Mouse (Mus musculus) large intestine, adult 2 months (tissue): ENCODE data around the gene Exoc6. TPM values are rescaled to one million over a fixed set of nuclear protein-coding genes. Genes with fewer than 3 reads are reported as not detected.

Experiments
- DNase-seq: peaks from one replicate; pipeline ENCODE4 v3.0.0-alpha.2; 2012; ENCODE audit warnings: low read depth, low spot score
- WGBS: fragments of 180-500 bp; shearing (Covaris S2); methylation state at CpG from one replicate; pipeline ENCODE4 v1.1.7; 2018; 5-methylcytosine and 5-hydroxymethylcytosine counted together
- polyA plus RNA-seq: library from polyadenylated mRNA; depleted of rRNA; stranded (reverse); fragments of >200 nt; gene quantifications from 2 replicates; pipeline ENCODE4 v1.2.3, GENCODE M21; 2012; rRNA removed

Exoc6 gene
- polyA plus RNA-seq, 1 experiment = 7.7 TPM

DNA sequence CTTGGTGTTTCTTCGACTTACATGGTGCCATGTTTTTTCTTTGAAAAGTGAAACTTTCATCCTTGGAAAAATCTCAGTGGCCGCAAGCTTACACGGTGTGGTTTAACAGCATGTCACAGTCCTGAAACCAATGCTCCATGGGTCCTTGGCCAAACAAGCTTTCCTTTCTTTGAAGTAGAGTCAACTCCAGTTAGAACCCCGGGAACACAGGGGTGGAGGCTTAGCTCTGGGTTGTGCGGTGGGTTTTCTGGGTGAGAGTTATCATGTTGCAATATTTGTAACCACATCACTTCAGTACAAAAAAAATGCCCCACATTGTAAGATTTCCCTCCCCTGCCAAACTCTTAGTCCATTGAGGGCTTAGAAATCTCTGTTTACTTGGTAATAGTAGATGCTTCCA is 155.5 kb downstream of the Exoc6 start:
- 85% methylated on average over 5 of the region's 5 CpGs for WGBS

DNA sequence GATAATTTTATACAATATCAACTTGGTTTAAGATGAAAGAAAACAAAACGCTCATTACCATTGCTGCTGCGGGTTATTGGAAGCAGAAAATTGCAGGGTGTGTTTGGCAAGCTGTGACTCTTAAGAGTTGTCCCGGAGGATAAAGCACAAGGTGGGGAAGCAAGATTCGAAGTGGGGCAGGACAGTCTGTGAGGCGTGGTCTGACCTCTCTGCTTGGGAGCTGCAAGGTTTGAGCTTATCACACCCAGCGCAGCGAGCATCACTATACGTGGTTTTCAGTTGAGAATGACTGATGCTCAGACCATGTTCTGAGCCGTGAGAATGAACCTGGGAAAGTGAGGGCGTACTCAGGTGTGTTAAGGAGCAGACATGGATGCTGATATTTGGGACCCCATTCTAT is 164.5 kb downstream of the Exoc6 start:
- no peak for DNase-seq
- 52% methylated on average over 10 of the region's 10 CpGs for WGBS

More for the DNA sequence above, 155.5 kb downstream of the Exoc6 start:
- no peak for DNase-seq

DNA sequence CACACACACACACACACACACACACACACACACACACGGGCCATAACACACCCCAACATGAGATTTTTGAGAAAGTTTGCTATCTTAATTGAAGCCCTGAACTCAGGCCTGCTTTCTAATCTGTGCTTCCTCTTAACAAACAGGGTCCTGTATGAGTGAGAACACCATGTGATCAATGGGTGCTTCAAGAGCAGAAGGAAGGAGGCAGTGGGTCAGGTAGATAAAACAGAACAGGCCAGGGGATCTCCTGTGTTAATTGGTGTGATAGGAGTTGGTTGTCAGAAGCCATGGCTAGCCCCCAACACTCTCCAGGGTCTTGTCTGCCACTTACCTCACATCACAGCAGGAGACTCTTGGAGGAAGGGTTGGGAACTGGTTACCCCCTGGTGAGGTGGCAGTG is 165.8 kb downstream of the Exoc6 start:
- no peak for DNase-seq
- WGBS = 41% methylated on average over 1 of the region's 1 CpGs

DNA sequence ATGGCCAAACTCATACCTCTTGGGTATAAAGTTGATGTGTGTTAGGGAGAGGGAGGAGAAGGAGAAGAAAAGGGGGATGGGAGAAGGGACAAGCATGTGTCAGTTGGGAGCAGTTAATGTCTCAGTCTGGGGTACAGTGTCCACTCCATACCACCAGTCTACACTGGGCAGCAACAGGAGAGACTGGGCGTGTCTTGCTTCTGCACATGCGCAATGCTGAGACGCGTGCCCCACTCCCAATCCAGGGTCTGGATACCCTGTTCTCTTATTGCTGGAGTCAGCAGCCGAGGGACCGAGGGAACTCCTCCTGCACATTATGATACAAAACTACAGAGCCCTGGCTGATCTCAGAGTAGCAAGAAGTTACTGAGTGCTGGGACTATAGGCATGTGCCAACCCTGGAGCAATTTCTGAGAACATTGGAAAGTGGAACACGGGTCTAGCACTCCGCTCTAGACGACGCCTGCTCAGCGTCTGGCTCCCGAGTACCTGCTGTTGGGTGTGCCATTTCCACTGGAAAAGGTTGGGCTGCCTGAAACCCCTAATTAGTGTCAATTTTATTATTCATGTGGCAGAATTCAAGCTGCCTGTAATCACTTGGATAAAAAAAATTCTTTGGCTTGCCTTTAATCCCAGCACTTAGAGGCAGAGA is 166.4 kb downstream of the Exoc6 start:
- no peak for DNase-seq
- WGBS = 72% methylated on average over 12 of the region's 12 CpGs

DNA sequence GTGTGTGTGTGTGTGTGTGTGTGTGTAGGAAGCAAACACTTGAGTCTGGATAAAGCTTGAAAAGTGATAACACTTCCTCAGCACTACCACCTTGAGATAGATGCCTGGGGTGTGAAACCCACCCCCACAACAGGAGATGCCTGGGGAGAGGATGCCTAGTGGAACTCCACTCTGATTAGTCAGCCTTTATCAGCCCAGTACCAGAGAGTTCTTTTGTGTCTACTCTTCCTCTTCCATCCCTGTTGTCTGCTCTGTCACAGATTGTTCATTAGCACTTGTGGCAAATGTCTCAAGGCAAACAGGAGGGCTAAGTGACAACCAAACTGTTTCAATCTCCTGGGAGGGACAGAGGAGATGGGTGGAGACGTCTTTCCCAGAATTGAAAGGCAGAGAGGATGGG is 168.9 kb downstream of the Exoc6 start:
- 37% methylated on average over 1 of the region's 1 CpGs for WGBS
- no peak for DNase-seq

DNA sequence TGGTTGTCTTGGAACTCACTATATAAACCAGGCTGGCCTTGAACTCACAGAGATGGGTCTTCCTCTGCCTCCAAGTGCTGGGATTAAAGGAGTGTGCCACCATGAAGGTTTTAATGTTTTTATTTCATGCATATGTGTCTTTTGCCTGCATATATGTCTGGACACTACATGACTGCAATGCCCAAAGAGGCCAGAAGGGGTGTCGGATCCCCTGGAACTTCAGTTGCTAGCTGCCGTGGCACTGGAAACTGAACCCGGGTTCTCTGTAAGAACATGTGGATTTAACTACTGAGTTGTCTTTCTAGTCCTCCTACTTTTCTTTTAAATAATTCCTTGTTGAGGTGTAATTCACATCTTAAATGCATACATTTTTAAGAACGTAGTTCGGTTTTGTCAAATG is 174.4 kb downstream of the Exoc6 start:
- WGBS = 94% methylated on average over 5 of the region's 5 CpGs
- no peak for DNase-seq

DNA sequence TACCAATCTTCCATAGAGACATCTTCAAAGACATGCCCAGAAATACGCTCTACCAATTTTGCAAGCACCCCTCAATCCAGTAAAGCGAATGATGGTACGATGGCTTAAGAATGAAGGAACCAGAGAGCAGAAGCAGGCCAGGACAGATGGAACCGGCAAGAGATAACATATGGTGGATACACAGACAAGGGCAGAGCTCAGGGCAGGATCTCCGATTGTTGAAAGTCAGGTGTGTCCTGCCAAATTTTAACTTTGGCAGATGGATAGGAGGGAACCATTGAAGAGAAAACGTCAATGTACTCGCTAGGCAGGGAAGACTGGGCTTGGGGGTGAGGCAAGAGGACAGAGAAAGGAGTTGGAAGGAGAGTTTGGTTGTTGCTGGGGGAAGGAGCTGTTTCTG is 176.4 kb downstream of the Exoc6 start:
- no peak for DNase-seq
- WGBS = 86% methylated on average over 7 of the region's 7 CpGs

DNA sequence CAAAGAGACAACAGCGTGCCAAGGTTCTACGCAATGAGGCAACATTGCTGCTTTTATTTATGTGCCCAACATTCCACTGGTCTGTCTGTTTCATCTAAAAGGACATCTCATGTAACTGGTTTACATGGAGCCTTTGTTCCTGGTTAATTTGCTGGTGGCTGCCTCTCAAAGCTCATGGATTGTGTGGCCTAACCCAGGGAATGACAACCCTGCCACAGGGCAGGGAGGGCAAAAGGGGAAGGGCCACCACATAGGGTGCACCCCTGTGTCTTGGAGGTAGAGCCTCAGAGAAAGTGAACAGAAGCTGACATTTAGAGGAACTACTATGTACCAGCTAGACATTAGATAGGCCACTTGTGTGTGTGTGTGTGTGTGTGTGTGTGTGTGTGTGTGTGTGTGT is 177.1 kb downstream of the Exoc6 start:
- no peak for DNase-seq
- WGBS = 97% methylated on average over 2 of the region's 2 CpGs

Other genes starting within 250 kb of the Exoc6 start
- gene Ide, start 212.6 kb upstream of the Exoc6 start, polyA plus RNA-seq = 15.7 and 23.7 TPM in 2 replicates
- gene Kif11, start 174.0 kb upstream of the Exoc6 start, polyA plus RNA-seq = 5.3 and 6.3 TPM in 2 replicates
- 2.0 and 2.5 TPM in 2 replicates for gene Hhex, start 115.6 kb upstream of the Exoc6 start, polyA plus RNA-seq
- gene Cyp26c1, start 135.2 kb downstream of the Exoc6 start, polyA plus RNA-seq = 0.04 TPM in 1 of 2 replicates, not detected in the other
- gene Cyp26a1, start 147.4 kb downstream of the Exoc6 start, polyA plus RNA-seq = 0.05 TPM in 1 of 2 replicates, not detected in the other